Mouse (Mus musculus) megakaryocyte, embryonic 14.5 days (primary cell): ENCODE data around the gene Fndc11.

Experiments
- FLI1 ChIP-seq: IDR thresholded peaks from 2 replicates; pipeline ENCODE4 v1.6.1; 2012; ENCODE audit warnings: low read length, inconsistent platforms, mixed read lengths
- GATA1 ChIP-seq: IDR thresholded peaks from 3 replicates; pipeline ENCODE4 v1.6.1; 2012; ENCODE audit warnings: mixed read lengths, low read length, inconsistent platforms, borderline replicate concordance

DNA sequence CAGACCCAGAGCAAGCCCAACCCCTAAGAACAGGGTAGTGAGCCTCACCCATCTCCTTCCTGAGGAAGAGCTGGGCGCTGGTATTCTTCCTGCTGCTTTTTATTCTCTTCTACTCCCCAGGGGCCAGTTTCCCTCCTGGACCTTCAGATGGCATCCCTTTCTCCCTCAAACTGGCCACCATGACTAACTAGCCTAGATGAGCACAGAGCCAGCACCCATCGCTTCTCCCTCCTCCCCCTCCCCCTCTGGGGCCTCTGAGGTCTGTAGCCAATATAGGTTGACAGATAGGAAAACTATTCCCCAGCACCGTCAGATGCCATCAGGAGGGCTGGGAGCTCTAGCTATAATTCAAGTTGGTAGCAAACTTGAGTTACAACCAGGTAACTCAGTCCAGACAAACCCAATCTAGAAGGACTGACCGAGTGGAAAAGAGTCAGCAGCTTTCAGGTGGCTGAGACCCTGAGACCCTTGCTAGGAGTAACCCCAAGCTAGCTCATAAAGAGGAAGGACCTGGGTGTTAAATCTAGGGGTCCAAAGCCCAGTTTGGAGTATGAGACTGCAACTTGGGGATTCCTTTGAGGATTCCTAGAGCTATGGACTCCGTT, 830 bp upstream of the Fndc11 start:
- TF ChIP-seq GATA1 = no peak
- no peak for TF ChIP-seq FLI1
